ENCODE assay signal across 10 mouse cellular contexts in the genomic region with DNA sequence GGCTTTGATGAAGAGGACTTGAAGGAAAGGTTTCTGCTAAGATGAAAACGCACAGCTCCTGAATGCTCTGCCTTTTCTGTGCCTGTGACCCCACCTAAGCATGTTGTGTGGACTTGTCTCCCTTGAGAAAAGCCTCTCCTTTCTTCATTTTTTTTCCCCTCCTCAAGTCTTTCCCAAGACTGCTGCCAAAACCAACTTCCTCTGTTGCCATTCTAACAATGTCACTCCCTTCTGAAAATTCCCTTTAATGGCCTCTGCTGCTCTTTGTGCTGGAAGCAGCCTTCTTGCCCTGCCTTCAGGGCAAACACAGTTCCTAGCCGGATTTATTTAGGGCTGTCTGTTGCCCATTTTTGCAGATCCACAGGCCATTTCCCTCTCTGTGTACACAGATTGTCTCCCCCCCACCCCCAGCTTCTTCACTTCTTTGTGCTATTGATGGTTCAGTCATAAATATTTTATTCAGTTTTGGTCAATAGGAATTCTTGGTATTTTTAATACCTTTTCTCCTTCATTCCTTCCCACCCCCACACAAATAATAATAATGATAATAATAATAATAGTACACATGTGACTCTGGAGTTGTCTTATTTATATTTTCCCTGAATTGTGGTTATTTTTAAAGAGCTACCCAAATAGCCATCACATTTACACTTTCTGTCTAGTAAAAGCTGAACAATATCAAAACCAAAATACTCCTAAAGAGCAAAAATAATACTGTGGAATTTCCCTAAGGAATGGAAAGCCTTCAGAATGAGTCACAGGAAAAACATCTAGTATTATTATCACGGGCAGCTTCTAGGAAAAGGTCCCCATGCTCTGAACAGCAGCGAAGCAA. TPM values are rescaled to one million over a fixed set of nuclear protein-coding genes. Genes with fewer than 3 reads are reported as not detected.
A peak's percentile ranks its signal among the peaks of the same experiment; 100 is the strongest.
DNase-seq lines count a peak whose midpoint lies in the region; ATAC-seq and TF ChIP-seq lines count a peak whose summit lies in the region.
"Had no signal": no experiment of that assay in that cellular context is flagged by ENCODE, and none has a peak within 500 bp of the region (broad histone marks: within the 10 kb centered on the region; RNA-seq: fewer than 3 reads in every experiment).

No protein-coding gene starts in this region.

- 33% methylated on average over 4 of the region's 4 CpGs for WGBS in heart, adult 2 months
- WGBS in midbrain, embryonic 10.5 days: 66% methylated on average over 4 of the region's 4 CpGs
- 56% methylated on average over 4 of the region's 4 CpGs for WGBS in midbrain, embryonic 15.5 days
- WGBS in heart, postnatal 0 days: 32% methylated on average over 4 of the region's 4 CpGs
- 32% methylated on average over 4 of the region's 4 CpGs for WGBS in stomach, embryonic 16.5 days

- no peaks in the 10 kb centered on the region for H3K9me3 ChIP-seq in midbrain, embryonic 10.5 days (replicated peaks)
- H3K9me3 ChIP-seq in midbrain, embryonic 15.5 days: no peaks in the 10 kb centered on the region
- H3K9me3 ChIP-seq in heart, postnatal 0 days (replicated peaks; ENCODE audit: control insufficient read depth, low read length): no peaks in the 10 kb centered on the region
- H3K9me3 ChIP-seq in stomach, embryonic 16.5 days (replicated peaks; ENCODE audit: control insufficient read depth, low read length): no peaks in the 10 kb centered on the region

- H3K9ac ChIP-seq in heart, adult 2 months (ENCODE audit: low read depth, low read length): no peak overlapping the region
- no peak overlapping the region for H3K9ac ChIP-seq in midbrain, embryonic 15.5 days
- no peak overlapping the region for H3K9ac ChIP-seq in heart, postnatal 0 days (replicated peaks; ENCODE audit: low read depth, low read length)
- no peak overlapping the region for H3K9ac ChIP-seq in stomach, embryonic 16.5 days (ENCODE audit: low read length)

- no peaks in the 10 kb centered on the region for H3K27me3 ChIP-seq in heart, adult 2 months (ENCODE audit: control insufficient read depth, insufficient read depth, low read length)
- H3K27me3 ChIP-seq in midbrain, embryonic 10.5 days (ENCODE audit: low read depth, poor library complexity, severe bottlenecking): no peaks in the 10 kb centered on the region
- H3K27me3 ChIP-seq in midbrain, embryonic 15.5 days (replicated peaks): no peaks in the 10 kb centered on the region
- H3K27me3 ChIP-seq in heart, postnatal 0 days (ENCODE audit: control insufficient read depth, insufficient read depth, low read length): no peaks in the 10 kb centered on the region
- no peaks in the 10 kb centered on the region for H3K27me3 ChIP-seq in stomach, embryonic 16.5 days (ENCODE audit: control insufficient read depth, insufficient read depth, low read length)

- peak in 1 of 2 experiments; percentile 17 for DNase-seq in heart, adult 2 months
- no peak for DNase-seq in heart, postnatal 4 days
- no peak for DNase-seq in midbrain, embryonic 10.5 days (ENCODE audit: low spot score)
- peak; percentile 63 for DNase-seq in heart, postnatal 0 days (ENCODE audit: low spot score)
- DNase-seq in ovary, adult 18-20 months (ENCODE audit: low spot score): no peak
- no peak for DNase-seq in layer of hippocampus, adult 8-10 months (ENCODE audit: low spot score in 2 of 2)
- DNase-seq: cerebellum, adult 9-10 months; lung, postnatal 36 days had no signal

- ATAC-seq in midbrain, embryonic 15.5 days (replicated peaks): no peak
- ATAC-seq in heart, postnatal 0 days (ENCODE audit: insufficient read depth, low read depth): peak; percentile 39
- no peak for ATAC-seq in stomach, embryonic 16.5 days (ENCODE audit: insufficient read depth, low FRiP score)

- intact Hi-C loops in heart, adult 2 months (cut with DNase I): no loop called here

- TF ChIP-seq POLR2A in heart, adult 2 months (IDR thresholded peaks at IDR 0.05; ENCODE audit: insufficient read depth, low read depth, low read length): no peak

- H3K36me3 ChIP-seq in heart, adult 2 months (ENCODE audit: control insufficient read depth, insufficient read depth, low read length): peaks cover 2% of the 10 kb centered on the region
- H3K36me3 ChIP-seq in midbrain, embryonic 10.5 days: no peaks in the 10 kb centered on the region
- no peaks in the 10 kb centered on the region for H3K36me3 ChIP-seq in midbrain, embryonic 15.5 days (replicated peaks)
- H3K36me3 ChIP-seq in heart, postnatal 0 days (replicated peaks; ENCODE audit: control insufficient read depth, insufficient read depth, low read length): no peaks in the 10 kb centered on the region
- H3K36me3 ChIP-seq in stomach, embryonic 16.5 days (ENCODE audit: control insufficient read depth, insufficient read depth, low read length): no peaks in the 10 kb centered on the region

- TF ChIP-seq CTCF in heart, adult 2 months (IDR thresholded peaks at IDR 0.05): no peak
- TF ChIP-seq CTCF in heart, postnatal 0 days (IDR thresholded peaks at IDR 0.05; ENCODE audit: low read depth): no peak

- H3K4me2 ChIP-seq in midbrain, embryonic 15.5 days: no peak overlapping the region
- H3K4me2 ChIP-seq in heart, postnatal 0 days (ENCODE audit: low read depth, low read length): peak overlapping the region; percentile 19; the same call in 1 of the 2 replicates
- 0 out of 2 replicates have a peak overlapping the region, but pooled peaks have one; percentile 20 for H3K4me2 ChIP-seq in stomach, embryonic 16.5 days (ENCODE audit: low read depth, low read length)

- H3K27ac ChIP-seq in heart, adult 2 months: peak overlapping the region; percentile 56
- peak overlapping the region; percentile 6; the same call in 1 of the 2 replicates for H3K27ac ChIP-seq in midbrain, embryonic 10.5 days (replicated peaks)
- H3K27ac ChIP-seq in midbrain, embryonic 15.5 days: no peak overlapping the region; the same call in 1 of the 2 replicates
- peak overlapping the region; percentile 80 for H3K27ac ChIP-seq in heart, postnatal 0 days (ENCODE audit: low read depth)
- H3K27ac ChIP-seq in stomach, embryonic 16.5 days (ENCODE audit: low read length): peak overlapping the region; percentile 68

- H3K4me1 ChIP-seq in heart, adult 2 months (ENCODE audit: control insufficient read depth, insufficient read depth, low read length): peaks cover 8% of the 10 kb centered on the region
- H3K4me1 ChIP-seq in midbrain, embryonic 10.5 days: peaks cover 9% of the 10 kb centered on the region
- H3K4me1 ChIP-seq in midbrain, embryonic 15.5 days: peaks cover 5% of the 10 kb centered on the region; the same call in 1 of the 2 replicates
- H3K4me1 ChIP-seq in heart, postnatal 0 days (ENCODE audit: control insufficient read depth, insufficient read depth): 0 out of 2 replicates have a peak, but pooled peaks cover 4% of the 10 kb centered on the region
- H3K4me1 ChIP-seq in stomach, embryonic 16.5 days (ENCODE audit: control insufficient read depth, insufficient read depth, low read length): peaks cover 11% of the 10 kb centered on the region; the same call in 1 of the 2 replicates

- no peak for TF ChIP-seq EP300 in heart, adult 2 months (IDR thresholded peaks at IDR 0.05; ENCODE audit: insufficient read depth, low read depth, low read length)
- no peak for TF ChIP-seq EP300 in heart, postnatal 0 days (IDR thresholded peaks at IDR 0.05; ENCODE audit: low read depth)

- H3K4me3 ChIP-seq in heart, adult 2 months: no peak overlapping the region
- H3K4me3 ChIP-seq in midbrain, embryonic 10.5 days: no peak overlapping the region
- H3K4me3 ChIP-seq in midbrain, embryonic 15.5 days: no peak overlapping the region
- H3K4me3 ChIP-seq in heart, postnatal 0 days (ENCODE audit: low read depth, low read length): no peak overlapping the region
- no peak overlapping the region for H3K4me3 ChIP-seq in stomach, embryonic 16.5 days (replicated peaks; ENCODE audit: low read length)

- H3K79me2 ChIP-seq in heart, adult 2 months (replicated peaks; ENCODE audit: control insufficient read depth, insufficient read depth, low read length): no peaks in the 10 kb centered on the region

RNA-seq across cellular contexts. Expression of gene Ociad1, which starts 12.6 kb away (rescaled TPM):
- 100 to 1,000 TPM; 232 to 249 TPM for total RNA-seq in heart, adult 2 months (2021)
- 83.4 and 133 TPM in 2 replicates for polyA plus RNA-seq in heart, adult 2 months (2012; rRNA removed)
- 100 to 1,000 TPM; 261 to 264 TPM for total RNA-seq in heart, postnatal 4 days (2021)
- polyA plus RNA-seq in midbrain, embryonic 10.5 days (2016; fragmentation: Nextera tagmentation; extraction: Ambion mirVana): 164 TPM in 2 replicates
- 320 and 321 TPM in 2 replicates for polyA plus RNA-seq in midbrain, embryonic 15.5 days (2015; fragmentation: Nextera tagmentation; extraction: Ambion mirVana)
- total RNA-seq in heart, postnatal 0 days (2014; rRNA removed; ENCODE audit: low replicate concordance): 131 and 139 TPM in 2 replicates
- polyA plus RNA-seq in heart, postnatal 0 days (2015; fragmentation: Nextera tagmentation; extraction: Ambion mirVana): 265 TPM in 2 replicates
- polyA plus RNA-seq in stomach, embryonic 16.5 days (2015; fragmentation: Nextera tagmentation; extraction: Ambion mirVana): 256 and 260 TPM in 2 replicates
- total RNA-seq in layer of hippocampus, adult 8-10 months (2022): 100 to 1,000 TPM; 428 to 516 (median 473) TPM

RNA-seq across cellular contexts. Expression of gene Fryl, which starts 23.5 kb away (rescaled TPM):
- total RNA-seq in heart, adult 2 months (2021): 10 to 100 TPM; 32.9 to 40.7 TPM
- polyA plus RNA-seq in heart, adult 2 months (2012; rRNA removed): 25.9 and 27.4 TPM in 2 replicates
- 10 to 100 TPM; 57.0 to 57.9 TPM for total RNA-seq in heart, postnatal 4 days (2021)
- polyA plus RNA-seq in midbrain, embryonic 10.5 days (2016; fragmentation: Nextera tagmentation; extraction: Ambion mirVana): 23.7 and 30.8 TPM in 2 replicates
- polyA plus RNA-seq in midbrain, embryonic 15.5 days (2015; fragmentation: Nextera tagmentation; extraction: Ambion mirVana): 45.2 and 47.5 TPM in 2 replicates
- total RNA-seq in heart, postnatal 0 days (2014; rRNA removed; ENCODE audit: low replicate concordance): 43.0 and 46.1 TPM in 2 replicates
- 16.9 and 19.3 TPM in 2 replicates for polyA plus RNA-seq in heart, postnatal 0 days (2015; fragmentation: Nextera tagmentation; extraction: Ambion mirVana)
- 25.7 and 31.6 TPM in 2 replicates for polyA plus RNA-seq in stomach, embryonic 16.5 days (2015; fragmentation: Nextera tagmentation; extraction: Ambion mirVana)
- 10 to 100 TPM; 72.2 to 96.1 (median 73.9) TPM for total RNA-seq in layer of hippocampus, adult 8-10 months (2022)
